Comparison of ENCODE assay signal across 10 mouse cellular contexts in genomic region chr12:20230141-20230892, GRCm38 (mm10).
DNase-seq lines count a peak whose midpoint lies in the region; ATAC-seq lines count a peak whose summit lies in the region.
"Had no signal": no experiment of that assay in that cellular context is flagged by ENCODE, and none has a peak within 500 bp of the region (broad histone marks: within the 10 kb centered on the region; RNA-seq: fewer than 3 reads in every experiment).

No protein-coding gene starts in this region.

- H3K4me2 ChIP-seq in intestine, embryonic 14.5 days (ENCODE audit: low read length) = no peak overlapping the region
- no peak overlapping the region for H3K4me2 ChIP-seq in intestine, embryonic 16.5 days (ENCODE audit: low read depth, low read length)
- no peak overlapping the region for H3K4me2 ChIP-seq in embryonic facial prominence, embryonic 14.5 days (ENCODE audit: low read depth, low read length)
- H3K4me2 ChIP-seq: neural tube, embryonic 13.5 days had no signal

- 63% methylated on average over 27 of the region's 27 CpGs for WGBS in intestine, embryonic 14.5 days
- 66% methylated on average over 27 of the region's 27 CpGs for WGBS in intestine, embryonic 16.5 days
- WGBS in embryonic facial prominence, embryonic 14.5 days = 72% methylated on average over 27 of the region's 27 CpGs

- no peak for ATAC-seq in intestine, embryonic 14.5 days (replicated peaks; ENCODE audit: low FRiP score, low TSS enrichment, low read depth)
- no peak for ATAC-seq in intestine, embryonic 16.5 days
- no peak for ATAC-seq in embryonic facial prominence, embryonic 14.5 days (ENCODE audit: low read depth)
- ATAC-seq in granulocyte monocyte progenitor cell, adult 5-6 weeks (replicated peaks; ENCODE audit: poor library complexity, severe bottlenecking) = no peak
- ATAC-seq: Patski had no signal

- H3K36me3 ChIP-seq in intestine, embryonic 14.5 days (ENCODE audit: control insufficient read depth, insufficient read depth, low read length) = no peaks in the 10 kb centered on the region
- H3K36me3 ChIP-seq in intestine, embryonic 16.5 days (ENCODE audit: control insufficient read depth, insufficient read depth, low read length) = peaks cover 29% of the 10 kb centered on the region
- H3K36me3 ChIP-seq in embryonic facial prominence, embryonic 14.5 days (ENCODE audit: control insufficient read depth, insufficient read depth, low read length) = peaks cover 10% of the 10 kb centered on the region; the same call in 1 of the 2 replicates

- peak; percentile 59 for DNase-seq in intestine, embryonic 14.5 days (ENCODE audit: low spot score)
- DNase-seq in thymus, postnatal 0 days (ENCODE audit: low spot score) = peak; percentile 3
- no peak for DNase-seq in thymus, postnatal 14 days
- peak; percentile 4 for DNase-seq in embryonic facial prominence, embryonic 14.5 days (ENCODE audit: low spot score)
- DNase-seq in testis, postnatal 10 days (ENCODE audit: low spot score) = peak; percentile 39
- DNase-seq in cerebellum, adult 11-12 months = no peak

- H3K4me3 ChIP-seq in intestine, embryonic 14.5 days (ENCODE audit: low read depth, low read length) = no peak overlapping the region
- no peak overlapping the region for H3K4me3 ChIP-seq in intestine, embryonic 16.5 days (ENCODE audit: low read length)
- no peak overlapping the region for H3K4me3 ChIP-seq in embryonic facial prominence, embryonic 14.5 days (ENCODE audit: low read depth, low read length)
- H3K4me3 ChIP-seq: neural tube, embryonic 13.5 days had no signal

- no peak overlapping the region for H3K9ac ChIP-seq in intestine, embryonic 14.5 days (ENCODE audit: low read length)
- H3K9ac ChIP-seq in intestine, embryonic 16.5 days (ENCODE audit: low read depth, low read length) = no peak overlapping the region
- no peak overlapping the region for H3K9ac ChIP-seq in embryonic facial prominence, embryonic 14.5 days (ENCODE audit: low read depth, low read length)
- H3K9ac ChIP-seq: neural tube, embryonic 13.5 days had no signal

- H3K9me3 ChIP-seq in intestine, embryonic 14.5 days (ENCODE audit: control insufficient read depth, low read length) = peaks cover 77% of the 10 kb centered on the region
- peaks cover 72% of the 10 kb centered on the region for H3K9me3 ChIP-seq in intestine, embryonic 16.5 days (ENCODE audit: control insufficient read depth, low read length)
- peaks cover 79% of the 10 kb centered on the region for H3K9me3 ChIP-seq in embryonic facial prominence, embryonic 14.5 days (ENCODE audit: control insufficient read depth, low read length)

- H3K27ac ChIP-seq in intestine, embryonic 14.5 days (ENCODE audit: low read depth) = no peak overlapping the region
- H3K27ac ChIP-seq in intestine, embryonic 16.5 days (ENCODE audit: low read length) = no peak overlapping the region
- no peak overlapping the region for H3K27ac ChIP-seq in embryonic facial prominence, embryonic 14.5 days (replicated peaks; ENCODE audit: low read depth, low read length)
- H3K27ac ChIP-seq: neural tube, embryonic 13.5 days had no signal

- H3K4me1 ChIP-seq in intestine, embryonic 14.5 days (replicated peaks; ENCODE audit: control insufficient read depth, insufficient read depth, low read length) = no peaks in the 10 kb centered on the region
- H3K4me1 ChIP-seq in intestine, embryonic 16.5 days (ENCODE audit: control insufficient read depth, insufficient read depth, low read length) = no peaks in the 10 kb centered on the region
- H3K4me1 ChIP-seq in embryonic facial prominence, embryonic 14.5 days (ENCODE audit: control insufficient read depth, insufficient read depth, low read length) = no peaks in the 10 kb centered on the region
- H3K4me1 ChIP-seq: neural tube, embryonic 13.5 days had no signal

- H3K27me3 ChIP-seq in intestine, embryonic 14.5 days (replicated peaks; ENCODE audit: control insufficient read depth, insufficient read depth, low read length) = peaks cover 5% of the 10 kb centered on the region; the same call in 1 of the 2 replicates
- H3K27me3 ChIP-seq in intestine, embryonic 16.5 days (replicated peaks; ENCODE audit: control insufficient read depth, insufficient read depth, low read length) = 0 out of 2 replicates have a peak, but pooled peaks cover 2% of the 10 kb centered on the region
- no peaks in the 10 kb centered on the region; the same call in 1 of the 2 replicates for H3K27me3 ChIP-seq in embryonic facial prominence, embryonic 14.5 days (replicated peaks; ENCODE audit: control insufficient read depth, insufficient read depth, low read length)
- H3K27me3 ChIP-seq: Patski had no signal

Comparison
In these comparisons a context has a peak if more than half of its experiments do, and no peak if none do; other contexts are left out.
1. DNase-seq: peak in intestine, embryonic 14.5 days (single experiment), thymus, postnatal 0 days (single experiment), embryonic facial prominence, embryonic 14.5 days (single experiment) and testis, postnatal 10 days (single experiment); none in thymus, postnatal 14 days (single experiment) and cerebellum, adult 11-12 months (single experiment).